Mouse (Mus musculus) forebrain, embryonic 12.5 days (tissue): ENCODE measurements around the gene Rtf1. TPM values are rescaled to one million over a fixed set of nuclear protein-coding genes. Genes with fewer than 3 reads are reported as not detected.
"Not testable (repeated sequence)": the region's sequence is repeated elsewhere in the genome, so short reads cannot be mapped to it uniquely, and the experiment has no call there.

Experiments used
- ATAC-seq: fragments of 200-750 bp; cut with Nextera tagmentation; 2 replicates; pipeline ENCODE4 v1.8.0; 2017; ENCODE audit warnings: moderate TSS enrichment; ENCODE audit not compliant: low FRiP score
- H3K27ac ChIP-seq: fragments of 300-500 bp; sonication (generic); 2 replicates; pipeline ENCODE4 v1.5.1; 2016; ENCODE audit warnings: mild to moderate bottlenecking
- H3K27me3 ChIP-seq: fragments of 300-500 bp; sonication (generic); 2 replicates; pipeline ENCODE4 v1.6.1; 2016; ENCODE audit warnings: mild to moderate bottlenecking
- H3K36me3 ChIP-seq: fragments of 300-500 bp; sonication (generic); replicated peaks from 2 replicates; pipeline ENCODE4 v1.6.1; 2016; ENCODE audit warnings: mild to moderate bottlenecking
- H3K4me1 ChIP-seq: fragments of 300-500 bp; sonication (generic); 2 replicates; pipeline ENCODE4 v1.6.1; 2016
- H3K4me2 ChIP-seq: fragments of 300-500 bp; sonication (generic); 2 replicates; pipeline ENCODE4 v1.6.1; 2016; ENCODE audit warnings: mild to moderate bottlenecking, moderate library complexity
- H3K4me3 ChIP-seq: fragments of 300-500 bp; sonication (generic); replicated peaks from 2 replicates; pipeline ENCODE4 v1.5.1; 2016; ENCODE audit warnings: mild to moderate bottlenecking
- H3K9ac ChIP-seq: fragments of 300-500 bp; sonication (generic); 2 replicates; pipeline ENCODE4 v1.6.1; 2016; ENCODE audit warnings: mild to moderate bottlenecking
- H3K9me3 ChIP-seq: fragments of 300-500 bp; sonication (generic); 2 replicates; pipeline ENCODE4 v1.6.1; 2016
- WGBS: fragments of 180-500 bp; shearing (Covaris S2); methylation state at CpG from one replicate; pipeline ENCODE4 v1.1.7; 2016; 5-methylcytosine and 5-hydroxymethylcytosine counted together
- polyA plus RNA-seq: library from polyadenylated mRNA; unstranded; fragments of >200 nt; fragmentation: Nextera tagmentation; extraction: Ambion mirVana; gene quantifications from 2 replicates; pipeline ENCODE4 v1.2.1, GENCODE M21; 2016

Rtf1 gene
- polyA plus RNA-seq, 1 experiment from 2014 or later = 80.6 TPM

DNA sequence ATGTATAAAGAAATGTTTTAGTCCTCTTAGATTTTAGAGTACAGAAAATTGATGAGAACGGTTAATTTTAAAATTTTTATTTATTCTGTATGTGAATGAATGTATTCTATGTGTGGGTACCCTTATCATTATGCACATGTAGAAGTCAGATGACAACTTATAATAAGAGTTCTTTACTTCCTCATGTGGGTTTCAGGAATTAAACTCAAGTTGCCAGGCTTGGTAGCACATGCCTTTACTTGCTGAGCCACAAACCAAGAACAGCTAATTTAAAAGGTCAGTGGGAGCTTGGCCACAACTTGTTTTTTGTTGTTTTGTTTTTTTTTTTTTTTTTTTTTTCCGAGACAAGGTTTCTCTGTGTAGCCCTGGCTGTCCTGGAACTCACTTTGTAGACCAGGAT is 20.0 kb downstream of the Rtf1 start:
- no peaks in the 10 kb centered on the region for H3K4me1 ChIP-seq
- H3K4me2 ChIP-seq = no peak overlapping the region
- H3K27ac ChIP-seq = no peak overlapping the region
- no peaks in the 10 kb centered on the region for H3K27me3 ChIP-seq
- 98% methylated on average over 1 of the region's 2 CpGs for WGBS
- no peak for ATAC-seq
- peaks cover 12% of the 10 kb centered on the region for H3K36me3 ChIP-seq
- no peak overlapping the region for H3K9ac ChIP-seq
- no peak overlapping the region for H3K4me3 ChIP-seq
- H3K9me3 ChIP-seq = no peaks in the 10 kb centered on the region

- H3K9ac ChIP-seq = no peak overlapping the region
- no peak overlapping the region for H3K4me2 ChIP-seq
- no peaks in the 10 kb centered on the region for H3K27me3 ChIP-seq
- H3K36me3 ChIP-seq = peaks cover 12% of the 10 kb centered on the region
- no peak overlapping the region for H3K4me3 ChIP-seq
- H3K4me1 ChIP-seq = no peaks in the 10 kb centered on the region
- no peak overlapping the region for H3K27ac ChIP-seq
- WGBS = 84% methylated on average over 1 of the region's 1 CpGs
- no peak for ATAC-seq
- no peaks in the 10 kb centered on the region for H3K9me3 ChIP-seq
These were observed 21.2 kb downstream of the Rtf1 start for GRCm38 (mm10) chr2:119696111-119696510.

DNA sequence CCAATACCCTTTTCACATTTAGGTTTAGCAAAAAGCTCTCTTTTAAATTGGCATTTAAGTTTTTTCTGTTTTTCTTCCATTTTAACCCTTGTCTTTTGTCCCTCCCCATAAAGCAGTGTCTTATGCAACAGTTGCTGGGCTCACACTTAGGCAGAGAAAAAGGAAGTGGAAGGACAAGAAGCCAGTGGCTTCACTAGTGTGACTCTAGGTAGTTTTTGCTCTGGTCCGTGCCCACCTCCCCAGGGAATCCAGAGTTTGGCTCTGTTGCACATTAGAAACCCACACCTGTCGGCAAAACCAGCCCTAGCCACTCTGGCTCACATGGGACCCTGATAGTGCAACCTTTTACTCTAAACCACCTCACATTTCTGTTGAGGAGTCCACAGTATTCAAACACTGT is 23.6 kb downstream of the Rtf1 start:
- Histone ChIP-seq H3K27me3 (no peaks in the 10 kb centered on the region), H3K9ac (no peak overlapping the region), H3K27ac (no peak overlapping the region), H3K36me3 (peaks cover 7% of the 10 kb centered on the region), H3K4me2 (no peak overlapping the region), H3K4me3 (no peak overlapping the region), H3K4me1 (no peaks in the 10 kb centered on the region), H3K9me3 (no peaks in the 10 kb centered on the region)
- ATAC-seq = no peak
- 91% methylated on average over 2 of the region's 2 CpGs for WGBS

DNA sequence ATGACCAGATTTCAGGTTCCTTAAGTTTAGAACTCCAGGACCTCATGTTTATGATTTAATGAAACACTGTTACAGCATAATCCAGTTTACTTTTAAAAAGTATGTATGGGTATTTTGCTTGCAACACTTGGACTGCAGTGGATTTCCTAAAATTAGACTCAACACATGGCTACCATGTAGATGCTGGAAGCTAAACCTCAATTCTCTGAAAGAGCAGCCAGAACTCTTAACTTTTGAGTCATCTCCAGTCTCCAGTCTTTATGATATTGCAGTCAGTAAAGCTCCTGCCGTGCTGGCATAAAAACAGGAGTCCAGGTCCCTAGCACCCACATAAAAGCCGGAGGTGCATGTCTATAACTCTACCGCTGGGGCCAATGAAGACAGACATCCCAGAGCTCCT is 25.1 kb downstream of the Rtf1 start:
- Histone ChIP-seq H3K27ac (no peak overlapping the region), H3K4me1 (no peaks in the 10 kb centered on the region), H3K36me3 (peaks cover 12% of the 10 kb centered on the region), H3K9ac (no peak overlapping the region), H3K27me3 (no peaks in the 10 kb centered on the region), H3K4me3 (no peak overlapping the region), H3K9me3 (no peaks in the 10 kb centered on the region), H3K4me2 (no peak overlapping the region)
- WGBS = 88% methylated on average over 3 of the region's 3 CpGs
- ATAC-seq = no peak

DNA sequence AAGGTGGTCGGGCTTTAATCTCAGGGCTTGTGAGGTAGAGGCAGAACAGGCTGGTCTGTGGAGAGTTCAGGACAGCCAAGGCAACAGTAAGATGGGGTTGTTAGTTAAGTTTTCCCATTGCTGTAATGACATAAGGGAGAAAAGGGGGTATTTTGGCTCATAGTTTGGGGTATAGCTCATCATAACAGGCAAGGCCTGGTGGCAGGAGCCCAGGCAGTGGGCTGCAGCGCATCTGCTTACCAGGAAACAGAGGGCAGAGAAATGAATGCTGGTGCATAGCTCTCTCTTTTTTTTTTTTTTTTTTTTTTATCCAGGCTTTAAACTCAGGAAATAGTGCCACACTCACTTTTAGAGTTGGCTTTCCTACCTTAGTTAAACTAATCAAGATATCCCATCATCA is 28.3 kb downstream of the Rtf1 start:
- Histone ChIP-seq H3K27ac (no peak overlapping the region), H3K36me3 (peaks cover 35% of the 10 kb centered on the region), H3K9ac (no peak overlapping the region), H3K4me3 (no peak overlapping the region), H3K9me3 (no peaks in the 10 kb centered on the region), H3K4me1 (no peaks in the 10 kb centered on the region), H3K4me2 (no peak overlapping the region), H3K27me3 (no peaks in the 10 kb centered on the region)
- no peak for ATAC-seq
- 97% methylated on average over 2 of the region's 2 CpGs for WGBS

GRCm38 (mm10) chr2:119707676-119708075 is 32.8 kb downstream of the Rtf1 start:
- peaks cover 69% of the 10 kb centered on the region for H3K36me3 ChIP-seq
- WGBS = 91% methylated on average over 3 of the region's 3 CpGs
- no peaks in the 10 kb centered on the region for H3K9me3 ChIP-seq
- H3K27me3 ChIP-seq = no peaks in the 10 kb centered on the region
- no peaks in the 10 kb centered on the region for H3K4me1 ChIP-seq
- H3K4me2 ChIP-seq = no peak overlapping the region
- H3K4me3 ChIP-seq = no peak overlapping the region
- no peak overlapping the region for H3K27ac ChIP-seq
- ATAC-seq = no peak
- no peak overlapping the region for H3K9ac ChIP-seq

GRCm38 (mm10) chr2:119710011-119710410 is 35.1 kb downstream of the Rtf1 start:
- Histone ChIP-seq H3K9ac (no peak overlapping the region), H3K4me1 (no peaks in the 10 kb centered on the region), H3K27me3 (no peaks in the 10 kb centered on the region), H3K9me3 (no peaks in the 10 kb centered on the region), H3K27ac (no peak overlapping the region), H3K36me3 (peaks cover 71% of the 10 kb centered on the region), H3K4me3 (no peak overlapping the region), H3K4me2 (no peak overlapping the region)
- ATAC-seq = no peak
- 92% methylated on average over 3 of the region's 3 CpGs for WGBS

DNA sequence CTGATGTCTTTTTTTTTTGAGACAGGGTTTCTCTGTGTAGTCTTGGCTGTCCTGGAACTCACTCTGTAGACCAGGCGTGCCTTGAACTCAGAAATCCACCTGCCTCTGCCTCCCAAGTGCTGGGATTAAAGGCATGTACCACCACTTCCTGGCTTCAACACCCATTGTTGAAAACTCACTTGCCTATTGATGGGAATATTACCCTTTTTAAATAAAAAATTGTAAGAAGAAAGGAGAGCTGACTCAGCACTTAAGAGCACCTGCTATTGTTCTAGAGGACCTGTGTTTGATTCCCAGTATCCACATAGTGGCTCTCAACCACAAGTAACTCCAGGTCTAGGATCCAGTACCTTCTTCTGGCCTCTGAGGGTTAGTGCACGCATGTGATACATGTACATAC is 41.0 kb downstream of the Rtf1 start:
- H3K27ac ChIP-seq, H3K4me1 ChIP-seq, H3K27me3 ChIP-seq, H3K9me3 ChIP-seq, ATAC-seq, H3K4me3 ChIP-seq, H3K9ac ChIP-seq, H3K4me2 ChIP-seq: not testable (repeated sequence)
- H3K36me3 ChIP-seq = peaks cover 64% of the 10 kb centered on the region
- 92% methylated on average over 2 of the region's 2 CpGs for WGBS

- no peak for ATAC-seq
- 96% methylated on average over 8 of the region's 8 CpGs for whole genome bisulfite sequencing
- Histone ChIP-seq H3K27ac (no peak overlapping the region), H3K4me1 (no peaks in the 10 kb centered on the region), H3K36me3 (peaks cover 79% of the 10 kb centered on the region), H3K27me3 (no peaks in the 10 kb centered on the region), H3K4me2 (no peak overlapping the region), H3K4me3 (no peak overlapping the region), H3K9me3 (no peaks in the 10 kb centered on the region), H3K9ac (no peak overlapping the region)
These were observed 46.2 kb downstream of the Rtf1 start for GRCm38 (mm10) chr2:119721070-119721469.

DNA sequence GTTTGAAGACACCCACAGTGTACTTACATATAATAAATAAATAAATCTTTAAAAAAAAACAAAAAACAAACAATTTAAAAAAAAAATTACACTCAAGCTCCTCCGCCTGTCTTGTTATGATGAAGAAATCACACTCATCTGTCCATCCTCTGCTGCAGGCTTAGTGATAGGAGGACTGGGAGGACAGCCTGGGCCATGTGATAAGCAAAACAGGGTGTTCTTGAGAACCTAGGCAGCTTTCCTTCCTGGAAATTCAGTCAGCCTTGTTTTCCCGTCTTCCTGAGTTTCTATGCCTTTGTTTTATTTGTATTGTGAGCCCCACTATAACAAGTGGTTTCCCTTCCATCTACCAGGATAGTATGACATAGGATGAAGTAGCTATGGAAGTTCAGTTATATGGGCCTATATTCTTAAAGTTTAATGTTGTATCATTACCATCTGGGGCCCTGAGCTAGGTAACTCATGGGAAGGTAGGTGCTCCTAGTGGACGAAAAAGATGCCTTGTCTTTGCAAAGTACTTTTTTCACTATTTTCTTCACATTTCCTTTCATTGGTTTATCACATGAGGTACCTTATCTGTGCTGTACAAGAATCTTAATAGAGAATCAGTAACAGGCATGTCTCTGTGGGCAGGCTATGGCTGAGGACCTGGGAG is 53.0 kb downstream of the Rtf1 start:
- no peaks in the 10 kb centered on the region for H3K27me3 ChIP-seq
- H3K27ac ChIP-seq = no peak overlapping the region
- no peaks in the 10 kb centered on the region for H3K4me1 ChIP-seq
- WGBS = 88% methylated on average over 3 of the region's 3 CpGs
- H3K9me3 ChIP-seq = no peaks in the 10 kb centered on the region
- peaks cover 95% of the 10 kb centered on the region for H3K36me3 ChIP-seq
- ATAC-seq = no peak
- no peak overlapping the region for H3K9ac ChIP-seq
- H3K4me2 ChIP-seq = no peak overlapping the region
- no peak overlapping the region for H3K4me3 ChIP-seq

GRCm38 (mm10) chr2:119730735-119731134 is 55.9 kb downstream of the Rtf1 start:
- Histone ChIP-seq H3K9me3 (no peaks in the 10 kb centered on the region), H3K27me3 (no peaks in the 10 kb centered on the region), H3K4me1 (no peaks in the 10 kb centered on the region), H3K4me2 (no peak overlapping the region), H3K36me3 (peaks cover 98% of the 10 kb centered on the region), H3K4me3 (no peak overlapping the region), H3K9ac (no peak overlapping the region), H3K27ac (no peak overlapping the region)
- WGBS = 91% methylated on average over 4 of the region's 4 CpGs
- ATAC-seq = no peak

DNA sequence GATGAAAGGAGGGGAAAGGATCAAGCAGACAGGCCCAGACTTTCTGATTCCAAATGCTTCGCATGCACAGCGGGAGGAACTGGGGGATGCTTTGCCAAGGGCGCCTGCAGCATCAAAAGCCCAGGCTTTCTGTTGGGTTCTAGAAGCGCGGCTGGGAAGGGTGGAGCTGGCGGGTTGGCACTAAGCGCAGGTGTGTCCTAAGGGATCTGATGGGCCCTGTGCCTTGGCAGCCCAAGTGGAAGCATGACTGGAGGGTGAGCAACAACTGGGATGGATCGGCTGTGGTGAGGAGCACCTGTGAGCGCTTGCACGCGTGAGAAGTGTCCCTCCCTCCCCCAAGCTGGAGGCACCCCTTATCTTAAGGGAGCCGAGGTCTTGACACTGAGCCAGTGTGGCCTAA is 62.3 kb downstream of the Rtf1 start:
- Histone ChIP-seq H3K4me2 (no peak overlapping the region), H3K27me3 (peaks cover 28% of the 10 kb centered on the region), H3K9me3 (no peaks in the 10 kb centered on the region), H3K27ac (no peak overlapping the region), H3K9ac (no peak overlapping the region), H3K36me3 (peaks cover 37% of the 10 kb centered on the region), H3K4me3 (no peak overlapping the region), H3K4me1 (peaks cover 12% of the 10 kb centered on the region)
- ATAC-seq = no peak
- WGBS = 20% methylated on average over 12 of the region's 12 CpGs

GRCm38 (mm10) chr2:119740567-119740966 is 65.7 kb downstream of the Rtf1 start:
- Histone ChIP-seq H3K36me3 (peaks cover 4% of the 10 kb centered on the region; the same call in 1 of the 2 replicates), H3K27me3 (peaks cover 63% of the 10 kb centered on the region), H3K9ac (no peak overlapping the region), H3K4me3 (no peak overlapping the region), H3K4me1 (peaks cover 42% of the 10 kb centered on the region), H3K27ac (no peak overlapping the region), H3K4me2 (no peak overlapping the region), H3K9me3 (no peaks in the 10 kb centered on the region)
- 13% methylated on average over 2 of the region's 2 CpGs for WGBS
- ATAC-seq = no peak
